Mouse (Mus musculus): ENCODE measurements at regions not wholly inside any gene's neighbourhood (a gene's known extent, or its start where the extent isn't known, plus 50 kb on each side); places are given as distances from the start of the nearest gene placed in this dataset.

DNA sequence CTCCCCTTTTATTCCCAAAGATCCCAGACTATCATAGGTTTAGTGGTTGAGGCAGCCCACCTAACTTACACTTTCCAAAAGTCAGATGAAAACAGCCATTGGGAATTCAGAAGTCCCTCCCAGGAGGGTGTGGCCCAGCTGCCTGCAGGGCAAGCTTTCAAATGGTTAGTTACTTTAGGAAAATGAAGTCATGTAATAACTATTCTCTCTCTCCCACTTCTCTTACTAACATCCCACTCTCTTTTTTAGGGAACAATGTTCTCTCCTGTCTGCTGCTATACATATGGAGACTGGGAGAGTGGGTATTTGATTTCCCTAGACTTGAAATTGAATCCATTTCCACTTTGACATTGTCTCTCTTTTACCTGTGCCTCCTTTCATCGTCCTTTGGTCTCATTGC lies 55.0 kb downstream of the Zfp648 start:
- no peak for DNase-seq (ENCODE audit: inconsistent age in 2 of 2, low spot score in 1 of 2)

- no peak for DNase-seq (ENCODE audit: inconsistent age in 2 of 2, low spot score in 1 of 2)
Observed at GRCm38 (mm10) chr1:154256811-154257210, 55.8 kb downstream of the Zfp648 start.

DNA sequence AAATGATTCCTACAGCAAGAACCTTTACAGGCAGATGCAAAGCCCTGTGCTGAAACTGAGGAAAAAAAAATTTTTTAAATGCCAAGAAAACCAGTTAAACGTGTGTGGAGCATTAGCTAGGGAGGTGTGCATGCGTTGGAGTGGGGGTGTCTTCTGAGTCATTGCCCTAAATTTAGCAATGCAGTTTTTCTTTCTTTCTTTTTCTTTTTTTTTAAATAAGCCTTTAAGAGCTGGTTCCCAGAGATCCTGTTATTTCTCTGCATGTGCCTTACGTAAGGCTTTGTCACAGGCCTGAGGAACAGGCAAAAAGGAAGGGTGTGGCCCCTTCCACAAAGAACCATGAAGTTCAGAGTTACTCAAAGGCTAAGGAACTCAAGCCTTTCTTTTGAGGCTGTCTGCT lies 57.5 kb downstream of the Zfp648 start:
- no peak for DNase-seq (ENCODE audit: inconsistent age in 2 of 2, low spot score in 1 of 2)

DNA sequence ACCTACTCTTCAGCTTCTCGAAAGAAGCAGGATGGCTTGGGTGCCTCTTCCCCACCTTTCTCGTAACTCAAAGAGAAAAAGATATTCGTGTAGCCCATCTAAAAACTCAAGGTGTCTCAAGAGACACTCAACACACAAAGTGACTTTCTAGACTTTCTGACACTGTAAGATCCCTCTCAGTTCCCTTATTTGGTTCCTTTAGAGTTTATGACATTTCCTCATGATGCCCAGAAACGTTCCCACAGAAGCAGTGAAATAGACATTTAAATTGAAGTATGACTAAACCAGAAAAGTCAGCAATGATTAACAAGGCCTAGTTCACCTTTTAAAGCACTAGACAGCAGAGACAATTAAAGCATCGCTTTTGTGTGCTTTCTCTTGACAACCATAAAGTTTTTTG lies 59.4 kb downstream of the Zfp648 start:
- DNase-seq (ENCODE audit: inconsistent age in 2 of 2, low spot score in 1 of 2), result no peak

DNA sequence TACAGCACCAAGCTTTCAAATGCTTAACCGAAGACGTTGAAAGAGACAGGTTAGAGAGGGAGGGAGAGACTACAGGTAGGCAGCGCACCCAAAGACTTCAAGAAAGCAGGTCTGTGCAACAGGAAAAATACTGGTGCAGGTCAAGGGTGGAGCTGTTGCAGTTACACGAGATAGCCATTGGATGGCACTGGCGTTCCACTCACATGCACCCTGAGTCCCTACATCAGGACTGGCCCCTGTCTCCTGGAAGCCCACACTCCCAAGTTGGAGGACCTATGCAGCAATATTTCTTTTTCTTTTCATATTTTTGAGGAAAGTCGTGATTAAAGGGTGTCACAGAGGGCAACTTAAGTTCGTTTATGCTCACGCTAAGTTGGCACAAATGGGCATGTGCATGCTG lies 80.5 kb downstream of the Zfp648 start:
- peak; percentile 47 to 82 for DNase-seq (ENCODE audit: inconsistent age in 2 of 2, low spot score in 1 of 2)

- DNase-seq (ENCODE audit: inconsistent age in 2 of 2, low spot score in 1 of 2), result no peak
Observed at GRCm38 (mm10) chr1:154286080-154286479, 85.1 kb downstream of the Zfp648 start.

- DNase-seq (ENCODE audit: inconsistent age in 2 of 2, low spot score in 1 of 2), result peak; percentile 5 to 24
Observed at GRCm38 (mm10) chr1:154292729-154293128, 91.7 kb downstream of the Zfp648 start.

GRCm38 (mm10) chr1:154296080-154296479 lies 95.1 kb downstream of the Zfp648 start:
- no peak for DNase-seq (ENCODE audit: inconsistent age in 2 of 2, low spot score in 1 of 2)

DNA sequence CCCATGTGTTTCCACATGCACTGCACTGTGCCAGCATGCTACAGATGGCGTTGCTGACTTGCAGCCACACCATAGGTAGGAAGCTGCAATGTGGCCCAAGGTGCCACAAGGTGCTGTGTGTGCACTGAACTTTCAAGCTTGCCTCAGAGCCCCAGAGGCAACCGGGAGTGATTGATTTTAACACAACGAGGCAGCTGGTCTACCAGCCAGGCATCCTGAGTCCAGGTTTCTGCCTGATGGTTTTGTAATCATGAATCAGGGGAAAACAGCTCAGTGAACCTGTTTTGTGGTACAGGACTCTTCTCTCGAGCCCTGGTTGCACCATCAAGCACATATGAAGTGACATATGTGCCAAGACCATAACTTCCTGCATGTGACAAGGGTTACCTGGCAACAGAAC lies 98.9 kb downstream of the Zfp648 start:
- DNase-seq (ENCODE audit: inconsistent age in 2 of 2, low spot score in 1 of 2), result no peak

- DNase-seq (ENCODE audit: inconsistent age in 2 of 2, low spot score in 1 of 2), result no peak
Observed at GRCm38 (mm10) chr1:154309650-154310049, 108.7 kb downstream of the Zfp648 start.
